Mouse (Mus musculus): ENCODE data around the gene BC029722. TPM values are rescaled to one million over a fixed set of nuclear protein-coding genes. Genes with fewer than 3 reads are reported as not detected.
A peak's percentile ranks its signal among the peaks of the same experiment; 100 is the strongest.

BC029722 gene
- total and polyA plus RNA-seq, 2 experiments from 2014 or later: 35.2 to 56.6 TPM

DNA sequence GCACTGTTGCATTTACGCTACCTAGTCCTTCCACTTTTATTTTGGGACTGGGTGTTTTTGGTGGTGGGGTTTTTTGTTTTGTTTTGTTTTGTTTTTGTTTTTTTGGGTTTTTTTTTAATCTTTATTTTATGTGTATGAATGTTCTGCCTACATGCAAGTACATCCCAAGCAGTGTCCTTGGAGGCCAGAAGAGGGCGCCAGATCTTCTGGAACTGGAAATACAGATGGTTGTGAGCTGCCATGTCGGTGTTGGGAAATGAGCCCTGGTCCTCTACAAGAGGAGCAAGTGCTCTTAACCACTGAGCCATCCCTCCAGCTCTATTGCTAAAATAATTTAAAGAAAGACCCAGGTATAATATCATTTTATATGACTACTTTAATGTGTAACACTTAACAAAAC lies 16.5 kb downstream of the BC029722 start:
- TF ChIP-seq CTCF (IDR thresholded peaks at IDR 0.05): peak; percentile 55
- Histone ChIP-seq H3K9me3 (ENCODE audit: low read length) (no peaks in the 10 kb centered on the region), H3K9ac (replicated peaks; ENCODE audit: low read length, poor library complexity, severe bottlenecking) (no peak overlapping the region), H3K27ac (ENCODE audit: low read depth, low read length) (no peak overlapping the region), H3K27me3 (ENCODE audit: insufficient read depth, low read length) (no peaks in the 10 kb centered on the region), H3K4me1 (ENCODE audit: insufficient read depth, low read length) (no peaks in the 10 kb centered on the region), H3K36me3 (ENCODE audit: insufficient read depth, low read length) (peaks cover 41% of the 10 kb centered on the region), H3K4me2 (ENCODE audit: low read depth, low read length, poor library complexity, severe bottlenecking) (no peak overlapping the region), H3K4me3 (ENCODE audit: low read depth, low read length) (no peak overlapping the region)
- no peak for DNase-seq (ENCODE audit: low spot score)
- 51% methylated on average over 3 of the region's 3 CpGs for WGBS
- no peak for ATAC-seq (ENCODE audit: low FRiP score)

DNA sequence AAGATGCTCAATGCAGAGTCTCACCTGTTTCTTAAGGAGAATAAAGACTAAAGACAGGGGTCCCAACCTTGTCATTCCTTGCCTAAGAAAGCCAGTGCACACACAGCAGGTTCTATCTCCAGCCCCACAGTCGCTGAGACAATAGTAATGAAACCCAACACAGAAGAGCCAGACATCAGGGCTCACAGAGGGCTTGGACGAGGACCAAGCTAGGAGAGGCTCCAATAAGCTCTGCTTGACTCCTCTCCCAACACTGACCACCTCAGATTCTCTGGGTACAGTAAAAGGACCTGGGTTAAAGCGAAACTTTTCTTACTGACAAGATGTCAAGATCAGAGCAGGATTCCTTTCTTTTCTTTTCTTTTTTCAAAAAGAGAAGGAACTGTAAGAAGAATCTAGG lies 20.6 kb downstream of the BC029722 start:
- ATAC-seq (ENCODE audit: low FRiP score) (no peak), DNase-seq (ENCODE audit: low spot score) (no peak)
- Histone ChIP-seq H3K4me3 (ENCODE audit: low read depth, low read length) (no peak overlapping the region), H3K9me3 (ENCODE audit: low read length) (no peaks in the 10 kb centered on the region), H3K27ac (ENCODE audit: low read depth, low read length) (no peak overlapping the region), H3K36me3 (ENCODE audit: insufficient read depth, low read length) (peaks cover 48% of the 10 kb centered on the region), H3K4me2 (ENCODE audit: low read depth, low read length, poor library complexity, severe bottlenecking) (no peak overlapping the region), H3K27me3 (ENCODE audit: insufficient read depth, low read length) (no peaks in the 10 kb centered on the region), H3K4me1 (ENCODE audit: insufficient read depth, low read length) (no peaks in the 10 kb centered on the region), H3K9ac (replicated peaks; ENCODE audit: low read length, poor library complexity, severe bottlenecking) (no peak overlapping the region)
- 52% methylated on average over 3 of the region's 3 CpGs for whole genome bisulfite sequencing
- TF ChIP-seq CTCF (IDR thresholded peaks at IDR 0.05): no peak

DNA sequence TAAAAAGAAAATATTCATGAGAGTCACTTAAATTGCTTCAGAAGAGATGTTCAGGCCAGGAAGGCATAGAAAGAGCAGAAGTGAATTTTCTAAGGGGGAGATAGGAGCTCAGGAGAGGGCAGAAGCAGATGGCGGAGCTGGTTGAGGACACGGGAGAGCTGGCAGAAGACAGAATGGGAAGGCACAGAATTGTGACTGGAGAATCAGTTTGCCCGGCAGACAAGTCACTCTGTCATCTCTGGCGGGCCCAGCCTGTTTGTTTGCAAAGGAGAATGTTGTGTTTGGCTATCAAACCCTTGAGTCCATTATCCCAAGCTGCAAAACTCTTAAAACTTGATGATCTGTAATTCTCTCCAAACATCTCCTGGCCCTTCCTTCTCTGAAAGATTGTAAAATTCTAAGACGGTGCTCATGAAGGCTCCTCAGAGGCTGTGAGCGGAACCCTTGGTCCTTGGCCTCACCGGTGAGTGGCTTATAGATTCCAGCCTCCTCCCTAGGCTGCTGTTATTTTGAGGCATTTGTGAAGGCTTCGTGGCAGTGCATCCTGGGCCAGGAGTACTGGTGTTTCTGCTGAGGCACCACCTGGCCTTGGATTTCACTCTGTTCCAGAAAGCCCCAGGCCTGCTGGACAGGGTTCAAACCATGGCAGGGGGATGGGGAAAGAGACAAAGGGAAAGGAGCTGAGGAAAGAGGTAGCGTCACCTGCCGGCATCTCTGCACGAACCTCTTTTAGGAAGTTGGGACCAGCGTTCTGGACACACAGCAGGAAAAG lies 24.4 kb downstream of the BC029722 start:
- Histone ChIP-seq H3K27ac (ENCODE audit: low read depth, low read length) (no peak overlapping the region), H3K9me3 (ENCODE audit: low read length) (no peaks in the 10 kb centered on the region), H3K27me3 (ENCODE audit: insufficient read depth, low read length) (no peaks in the 10 kb centered on the region), H3K4me1 (ENCODE audit: insufficient read depth, low read length) (no peaks in the 10 kb centered on the region), H3K36me3 (ENCODE audit: insufficient read depth, low read length) (peaks cover 41% of the 10 kb centered on the region), H3K4me3 (ENCODE audit: low read depth, low read length) (no peak overlapping the region), H3K4me2 (ENCODE audit: low read depth, low read length, poor library complexity, severe bottlenecking) (no peak overlapping the region), H3K9ac (replicated peaks; ENCODE audit: low read length, poor library complexity, severe bottlenecking) (no peak overlapping the region)
- no peak for TF ChIP-seq CTCF (IDR thresholded peaks at IDR 0.05)
- DNase-seq (ENCODE audit: low spot score) (peak; percentile 67), ATAC-seq (ENCODE audit: low FRiP score) (no peak)
- 89% methylated on average over 12 of the region's 12 CpGs for WGBS

DNA sequence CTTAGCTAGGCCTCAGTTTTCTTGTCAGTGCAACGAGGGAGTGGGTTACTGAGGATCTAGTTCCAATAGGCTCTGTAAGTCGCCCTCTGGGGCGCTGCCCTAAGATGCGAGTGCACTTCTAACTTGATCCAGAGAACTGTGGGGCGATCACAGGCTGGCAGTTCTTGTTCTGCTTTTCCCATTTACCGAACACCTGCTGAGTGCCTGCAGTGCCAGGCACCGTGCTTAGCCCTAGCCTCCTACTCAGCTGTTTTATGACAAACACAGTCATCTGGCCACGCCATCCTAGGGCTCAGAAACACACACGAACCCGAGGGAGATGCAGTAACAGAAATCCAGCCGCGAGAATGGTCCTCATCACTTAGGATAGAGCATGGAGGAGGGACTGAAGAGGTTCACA lies 26.3 kb downstream of the BC029722 start:
- H3K36me3 ChIP-seq (ENCODE audit: insufficient read depth, low read length): peaks cover 25% of the 10 kb centered on the region
- ATAC-seq (ENCODE audit: low FRiP score) (no peak), DNase-seq (ENCODE audit: low spot score) (no peak)
- H3K4me3 ChIP-seq (ENCODE audit: low read depth, low read length): no peak overlapping the region
- H3K27me3 ChIP-seq (ENCODE audit: insufficient read depth, low read length): no peaks in the 10 kb centered on the region
- H3K9me3 ChIP-seq (ENCODE audit: low read length): no peaks in the 10 kb centered on the region
- WGBS: 30% methylated on average over 12 of the region's 12 CpGs
- no peak overlapping the region for H3K4me2 ChIP-seq (ENCODE audit: low read depth, low read length, poor library complexity, severe bottlenecking)
- TF ChIP-seq CTCF (IDR thresholded peaks at IDR 0.05): no peak
- H3K4me1 ChIP-seq (ENCODE audit: insufficient read depth, low read length): no peaks in the 10 kb centered on the region
- H3K9ac ChIP-seq (replicated peaks; ENCODE audit: low read length, poor library complexity, severe bottlenecking): no peak overlapping the region
- H3K27ac ChIP-seq (ENCODE audit: low read depth, low read length): no peak overlapping the region

DNA sequence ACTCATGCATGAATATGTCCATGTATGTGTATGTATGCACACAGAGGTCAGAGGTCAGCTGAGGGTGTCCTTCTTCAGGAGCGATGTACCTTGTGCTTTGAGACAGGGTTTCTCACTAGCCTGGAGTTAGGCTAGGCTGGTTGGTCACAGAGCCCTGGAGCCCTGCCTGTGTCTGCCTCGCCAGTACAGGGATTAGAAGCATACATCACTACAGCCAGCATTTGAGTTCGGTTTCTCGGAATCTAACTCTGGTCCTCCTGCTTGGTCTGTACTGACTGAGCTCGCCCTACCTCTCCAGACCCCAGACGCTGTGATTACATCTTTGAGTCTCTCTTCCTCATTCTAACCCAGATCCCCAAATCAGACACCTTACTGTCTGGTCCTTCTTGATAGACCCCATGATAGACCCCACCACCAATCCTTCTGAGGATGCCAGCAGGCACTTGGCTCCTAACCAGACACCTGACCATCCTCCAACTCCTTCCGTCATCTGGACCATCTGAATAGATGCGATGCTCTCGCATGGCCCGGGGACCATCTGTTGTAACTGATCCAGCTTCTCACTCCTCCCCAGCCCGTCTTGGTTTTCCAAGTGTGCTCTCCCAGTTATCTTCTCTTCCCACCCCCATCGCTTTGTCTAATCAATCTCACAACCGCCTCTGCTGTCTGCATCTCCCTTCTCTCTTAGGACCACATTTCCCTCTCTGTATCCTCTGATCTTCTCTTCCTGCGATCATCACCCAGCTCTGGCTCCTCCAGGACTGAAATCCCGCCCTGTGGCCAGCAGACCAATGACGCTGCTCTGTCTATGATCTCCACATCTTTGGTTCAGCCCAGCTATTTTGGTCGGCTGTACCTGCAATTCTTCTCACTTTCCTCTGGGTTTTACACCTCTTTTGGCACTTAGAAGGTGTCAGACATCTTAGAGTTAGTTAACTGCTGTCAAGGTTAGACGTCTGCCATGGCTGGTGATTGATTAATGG lies 31.0 kb downstream of the BC029722 start:
- Histone ChIP-seq H3K4me2 (ENCODE audit: low read depth, low read length, poor library complexity, severe bottlenecking) (no peak overlapping the region), H3K9me3 (ENCODE audit: low read length) (no peaks in the 10 kb centered on the region), H3K4me1 (ENCODE audit: insufficient read depth, low read length) (no peaks in the 10 kb centered on the region), H3K27me3 (ENCODE audit: insufficient read depth, low read length) (no peaks in the 10 kb centered on the region), H3K9ac (replicated peaks; ENCODE audit: low read length, poor library complexity, severe bottlenecking) (no peak overlapping the region), H3K4me3 (ENCODE audit: low read depth, low read length) (no peak overlapping the region), H3K27ac (ENCODE audit: low read depth, low read length) (no peak overlapping the region), H3K36me3 (ENCODE audit: insufficient read depth, low read length) (peaks cover 8% of the 10 kb centered on the region)
- WGBS: 80% methylated on average over 18 of the region's 18 CpGs
- ATAC-seq (ENCODE audit: low FRiP score): 0 out of 2 replicates have a peak, but pooled peaks have one; percentile 34
- TF ChIP-seq CTCF (IDR thresholded peaks at IDR 0.05): no peak
- peak; percentile 51 for DNase-seq (ENCODE audit: low spot score)
